Mouse (Mus musculus) heart, embryonic 11.5 days (tissue): ENCODE results near the gene Ednrb. TPM values are rescaled to one million over a fixed set of nuclear protein-coding genes. Genes with fewer than 3 reads are reported as not detected.

Source experiments
- ATAC-seq: fragments of 200-750 bp; cut with Nextera tagmentation; replicated peaks from 2 replicates; pipeline ENCODE4 v1.8.0; 2017; ENCODE audit warnings: moderate library complexity; ENCODE audit not compliant: insufficient number of reproducible peaks, low FRiP score, low TSS enrichment
- H3K27ac ChIP-seq: fragments of 300-500 bp; sonication (generic); 2 replicates; pipeline ENCODE4 v1.5.1; 2014; ENCODE audit warnings: mild to moderate bottlenecking, low read depth, low read length
- H3K27me3 ChIP-seq: fragments of 300-500 bp; sonication (generic); 2 replicates; pipeline ENCODE4 v1.6.1; 2014; ENCODE audit warnings: mild to moderate bottlenecking, low read length, mixed read lengths; ENCODE audit not compliant: control insufficient read depth, insufficient read depth
- H3K36me3 ChIP-seq: fragments of 300-500 bp; sonication (generic); 2 replicates; pipeline ENCODE4 v1.6.1; 2014; ENCODE audit warnings: mild to moderate bottlenecking, low read length, moderate library complexity, mixed read lengths; ENCODE audit not compliant: control insufficient read depth, insufficient read depth
- H3K4me1 ChIP-seq: fragments of 300-500 bp; sonication (generic); 2 replicates; pipeline ENCODE4 v1.6.1; 2014; ENCODE audit warnings: low read length; ENCODE audit not compliant: control insufficient read depth, insufficient read depth
- H3K4me2 ChIP-seq: fragments of 300-500 bp; sonication (generic); 2 replicates; pipeline ENCODE4 v1.6.1; 2014; ENCODE audit warnings: mild to moderate bottlenecking, moderate library complexity
- H3K4me3 ChIP-seq: fragments of 300-500 bp; sonication (generic); 2 replicates; pipeline ENCODE4 v1.5.1; 2014; ENCODE audit warnings: low read depth, low read length
- H3K9ac ChIP-seq: fragments of 300-500 bp; sonication (generic); 2 replicates; pipeline ENCODE4 v1.6.1; 2014; ENCODE audit warnings: mild to moderate bottlenecking, low read depth, low read length, moderate library complexity
- H3K9me3 ChIP-seq: fragments of 300-500 bp; sonication (generic); replicated peaks from 2 replicates; pipeline ENCODE4 v1.6.1; 2016; ENCODE audit warnings: low read length; ENCODE audit not compliant: control insufficient read depth
- WGBS: fragments of 180-500 bp; shearing (Covaris S2); extraction: QIAGEN DNeasy Blood & Tissue Kit; methylation state at CpG from one replicate; pipeline ENCODE4 v1.1.7; 2014; ENCODE audit not compliant: insufficient replicate concordance; 5-methylcytosine and 5-hydroxymethylcytosine counted together
- polyA plus RNA-seq: library from polyadenylated mRNA; unstranded; fragments of >200 nt; fragmentation: Nextera tagmentation; extraction: Ambion mirVana; gene quantifications from 2 replicates; pipeline ENCODE4 v1.2.1, GENCODE M21; 2014

Ednrb gene
- 96.5 and 115 TPM in 2 replicates for polyA plus RNA-seq

- Histone ChIP-seq H3K9ac (peak within 1 kb of the TSS; percentile 69), H3K9me3 (no peaks in the 10 kb centered on the region), H3K4me2 (peak within 1 kb of the TSS; percentile 72), H3K36me3 (no peaks in the 10 kb centered on the region), H3K4me1 (no peaks in the 10 kb centered on the region), H3K27ac (peak within 1 kb of the TSS; percentile 57), H3K27me3 (no peaks in the 10 kb centered on the region), H3K4me3 (peak within 1 kb of the TSS; percentile 47)
- ATAC-seq: peak; percentile 70
- WGBS: 2% methylated on average over 24 of the region's 24 CpGs
Measured at GRCm38 (mm10) chr14:103844011-103844549, at the start of gene Ednrb. TSS of gene Ednrb (minus strand) at chr14:103844402.

- H3K9ac ChIP-seq: no peak overlapping the region
- no peaks in the 10 kb centered on the region for H3K4me1 ChIP-seq
- no peak overlapping the region for H3K27ac ChIP-seq
- no peaks in the 10 kb centered on the region for H3K27me3 ChIP-seq
- no peaks in the 10 kb centered on the region for H3K9me3 ChIP-seq
- H3K4me3 ChIP-seq: no peak overlapping the region
- 62% methylated on average over 8 of the region's 8 CpGs for WGBS
- H3K4me2 ChIP-seq: no peak overlapping the region
- no peaks in the 10 kb centered on the region for H3K36me3 ChIP-seq
- ATAC-seq: no peak
Measured at GRCm38 (mm10) chr14:103892411-103892938, 48.3 kb upstream of the Ednrb start.

GRCm38 (mm10) chr14:103890761-103891160 lies 46.6 kb upstream of the Ednrb start:
- Histone ChIP-seq H3K4me2 (no peak overlapping the region), H3K4me1 (no peaks in the 10 kb centered on the region), H3K9me3 (no peaks in the 10 kb centered on the region), H3K36me3 (no peaks in the 10 kb centered on the region), H3K9ac (no peak overlapping the region), H3K27ac (no peak overlapping the region), H3K4me3 (no peak overlapping the region), H3K27me3 (no peaks in the 10 kb centered on the region)
- WGBS: 69% methylated on average over 4 of the region's 4 CpGs
- no peak for ATAC-seq

GRCm38 (mm10) chr14:103884892-103885575 lies 40.8 kb upstream of the Ednrb start:
- no peaks in the 10 kb centered on the region for H3K9me3 ChIP-seq
- WGBS: 46% methylated on average over 7 of the region's 7 CpGs
- H3K4me2 ChIP-seq: no peak overlapping the region
- H3K9ac ChIP-seq: no peak overlapping the region
- no peaks in the 10 kb centered on the region for H3K4me1 ChIP-seq
- no peaks in the 10 kb centered on the region for H3K36me3 ChIP-seq
- H3K4me3 ChIP-seq: no peak overlapping the region
- ATAC-seq: peak; percentile 72
- H3K27ac ChIP-seq: no peak overlapping the region
- no peaks in the 10 kb centered on the region for H3K27me3 ChIP-seq

GRCm38 (mm10) chr14:103882943-103883342 lies 38.7 kb upstream of the Ednrb start:
- Histone ChIP-seq H3K36me3 (no peaks in the 10 kb centered on the region), H3K4me2 (no peak overlapping the region), H3K27ac (no peak overlapping the region), H3K9me3 (no peaks in the 10 kb centered on the region), H3K4me1 (no peaks in the 10 kb centered on the region), H3K4me3 (no peak overlapping the region), H3K9ac (no peak overlapping the region), H3K27me3 (no peaks in the 10 kb centered on the region)
- WGBS: 75% methylated on average over 3 of the region's 3 CpGs
- ATAC-seq: no peak

- ATAC-seq: no peak
- H3K36me3 ChIP-seq: no peaks in the 10 kb centered on the region
- H3K9ac ChIP-seq: no peak overlapping the region
- no peaks in the 10 kb centered on the region for H3K9me3 ChIP-seq
- 75% methylated on average over 2 of the region's 2 CpGs for WGBS
- no peak overlapping the region for H3K4me3 ChIP-seq
- no peak overlapping the region for H3K4me2 ChIP-seq
- H3K27ac ChIP-seq: no peak overlapping the region
- H3K4me1 ChIP-seq: no peaks in the 10 kb centered on the region
- H3K27me3 ChIP-seq: no peaks in the 10 kb centered on the region
Measured at GRCm38 (mm10) chr14:103877117-103877516, 32.9 kb upstream of the Ednrb start.

GRCm38 (mm10) chr14:103876598-103876997 lies 32.4 kb upstream of the Ednrb start:
- Histone ChIP-seq H3K4me3 (no peak overlapping the region), H3K4me2 (no peak overlapping the region), H3K27ac (no peak overlapping the region), H3K9me3 (no peaks in the 10 kb centered on the region), H3K27me3 (no peaks in the 10 kb centered on the region), H3K4me1 (no peaks in the 10 kb centered on the region), H3K36me3 (no peaks in the 10 kb centered on the region), H3K9ac (no peak overlapping the region)
- no peak for ATAC-seq
- 73% methylated on average over 3 of the region's 3 CpGs for WGBS

- ATAC-seq: no peak
Measured at GRCm38 (mm10) chr14:103866636-103867035, 22.4 kb upstream of the Ednrb start.

GRCm38 (mm10) chr14:103865226-103865625 lies 21.0 kb upstream of the Ednrb start:
- Histone ChIP-seq H3K4me2 (no peak overlapping the region), H3K27ac (no peak overlapping the region), H3K9me3 (no peaks in the 10 kb centered on the region), H3K9ac (no peak overlapping the region), H3K36me3 (no peaks in the 10 kb centered on the region), H3K4me3 (no peak overlapping the region), H3K4me1 (no peaks in the 10 kb centered on the region), H3K27me3 (no peaks in the 10 kb centered on the region)
- 63% methylated on average over 2 of the region's 2 CpGs for WGBS
- no peak for ATAC-seq

More at GRCm38 (mm10) chr14:103866636-103867035, 22.4 kb upstream of the Ednrb start:
- Histone ChIP-seq H3K4me3 (no peak overlapping the region), H3K4me2 (no peak overlapping the region), H3K9me3 (no peaks in the 10 kb centered on the region), H3K4me1 (no peaks in the 10 kb centered on the region), H3K36me3 (no peaks in the 10 kb centered on the region), H3K27me3 (no peaks in the 10 kb centered on the region), H3K9ac (no peak overlapping the region), H3K27ac (no peak overlapping the region)
- 83% methylated on average over 2 of the region's 2 CpGs for WGBS
